Mouse (Mus musculus) heart, adult 2 months (tissue): ENCODE measurements around the gene Tubgcp2.

Experiments used
- EP300 ChIP-seq: fragments of 200-500 bp; IDR thresholded peaks from 2 replicates; pipeline ENCODE4 v1.6.1; 2011; ENCODE audit warnings: low read depth, low read length, control low read depth; ENCODE audit not compliant: insufficient read depth
- POLR2A ChIP-seq: fragments of 200-500 bp; IDR thresholded peaks from 2 replicates; pipeline ENCODE4 v1.6.1; 2011; ENCODE audit warnings: mild to moderate bottlenecking, low read depth, low read length, control low read depth; ENCODE audit not compliant: insufficient read depth

GRCm38 (mm10) chr7:140077698-140078097 is 41.2 kb upstream of the Tubgcp2 start:
- TF ChIP-seq POLR2A (no peak), EP300 (no peak)
